Mouse (Mus musculus): ENCODE measurements at regions not wholly inside any gene's neighbourhood (a gene's known extent, or its start where the extent isn't known, plus 50 kb on each side); places are given as distances from the start of the nearest gene placed in this dataset.
A peak's percentile ranks its signal among the peaks of the same experiment; 100 is the strongest.

GRCm38 (mm10) chr4:97439288-97440029 is 256.5 kb upstream of the Gm10192 start:
- no peak overlapping the region; the same call in 1 of the 2 replicates for H3K27ac ChIP-seq (replicated peaks)
- H3K4me2 ChIP-seq = no peak overlapping the region
- H3K4me1 ChIP-seq (replicated peaks) = no peaks in the 10 kb centered on the region; the same call in 1 of the 2 replicates
- H3K36me3 ChIP-seq = no peaks in the 10 kb centered on the region
- WGBS = 41% methylated on average over 5 of the region's 5 CpGs
- no peak overlapping the region for H3K9ac ChIP-seq
- peak; percentile 84 for ATAC-seq (ENCODE audit: low FRiP score, low read depth)
- no peaks in the 10 kb centered on the region for H3K27me3 ChIP-seq
- H3K9me3 ChIP-seq = no peaks in the 10 kb centered on the region
- H3K4me3 ChIP-seq = no peak overlapping the region

GRCm38 (mm10) chr4:97432681-97433080 is 249.7 kb upstream of the Gm10192 start:
- 67% methylated on average over 1 of the region's 1 CpGs for WGBS
- H3K9me3 ChIP-seq = no peaks in the 10 kb centered on the region
- H3K27ac ChIP-seq (replicated peaks) = no peak overlapping the region
- H3K36me3 ChIP-seq = no peaks in the 10 kb centered on the region
- no peak overlapping the region for H3K4me3 ChIP-seq
- H3K4me2 ChIP-seq = no peak overlapping the region
- H3K27me3 ChIP-seq = no peaks in the 10 kb centered on the region
- no peak overlapping the region for H3K9ac ChIP-seq
- no peak for ATAC-seq (ENCODE audit: low FRiP score, low read depth)
- H3K4me1 ChIP-seq (replicated peaks) = no peaks in the 10 kb centered on the region

GRCm38 (mm10) chr4:97432094-97432493 is 249.1 kb upstream of the Gm10192 start:
- no peak for ATAC-seq (ENCODE audit: low FRiP score, low read depth)
- H3K27ac ChIP-seq (replicated peaks) = no peak overlapping the region
- H3K4me1 ChIP-seq (replicated peaks) = no peaks in the 10 kb centered on the region
- H3K27me3 ChIP-seq = no peaks in the 10 kb centered on the region
- no peak overlapping the region for H3K4me3 ChIP-seq
- H3K36me3 ChIP-seq = no peaks in the 10 kb centered on the region
- no peak overlapping the region for H3K4me2 ChIP-seq
- H3K9ac ChIP-seq = no peak overlapping the region
- H3K9me3 ChIP-seq = no peaks in the 10 kb centered on the region
- WGBS = 72% methylated on average over 1 of the region's 1 CpGs

GRCm38 (mm10) chr4:97431239-97431638 is 248.3 kb upstream of the Gm10192 start:
- H3K4me3 ChIP-seq = no peak overlapping the region
- H3K9ac ChIP-seq = no peak overlapping the region
- no peaks in the 10 kb centered on the region for H3K27me3 ChIP-seq
- no peak overlapping the region for H3K27ac ChIP-seq (replicated peaks)
- no peaks in the 10 kb centered on the region for H3K9me3 ChIP-seq
- WGBS = 33% methylated on average over 2 of the region's 2 CpGs
- no peak for ATAC-seq (ENCODE audit: low FRiP score, low read depth)
- H3K4me1 ChIP-seq (replicated peaks) = no peaks in the 10 kb centered on the region
- H3K4me2 ChIP-seq = no peak overlapping the region
- no peaks in the 10 kb centered on the region for H3K36me3 ChIP-seq

GRCm38 (mm10) chr4:97419845-97420244 is 236.9 kb upstream of the Gm10192 start:
- Histone ChIP-seq H3K4me1 (replicated peaks) (no peaks in the 10 kb centered on the region), H3K27ac (replicated peaks) (0 out of 2 replicates have a peak overlapping the region, but pooled peaks have one; percentile 25), H3K4me2 (no peak overlapping the region), H3K9me3 (no peaks in the 10 kb centered on the region), H3K36me3 (no peaks in the 10 kb centered on the region), H3K4me3 (no peak overlapping the region), H3K9ac (no peak overlapping the region), H3K27me3 (no peaks in the 10 kb centered on the region)
- ATAC-seq (ENCODE audit: low FRiP score, low read depth) = no peak
- 93% methylated on average over 1 of the region's 1 CpGs for WGBS

GRCm38 (mm10) chr4:97418616-97419015 is 235.7 kb upstream of the Gm10192 start:
- WGBS = 6% methylated on average over 5 of the region's 5 CpGs
- Histone ChIP-seq H3K4me2 (no peak overlapping the region), H3K27ac (replicated peaks) (no peak overlapping the region), H3K4me3 (no peak overlapping the region), H3K9me3 (no peaks in the 10 kb centered on the region), H3K36me3 (no peaks in the 10 kb centered on the region), H3K9ac (no peak overlapping the region), H3K4me1 (replicated peaks) (no peaks in the 10 kb centered on the region), H3K27me3 (no peaks in the 10 kb centered on the region)
- peak; percentile 89 for ATAC-seq (ENCODE audit: low FRiP score, low read depth)

GRCm38 (mm10) chr4:97417943-97418342 is 235.0 kb upstream of the Gm10192 start:
- Histone ChIP-seq H3K9me3 (no peaks in the 10 kb centered on the region), H3K27ac (replicated peaks) (no peak overlapping the region), H3K36me3 (no peaks in the 10 kb centered on the region), H3K4me1 (replicated peaks) (no peaks in the 10 kb centered on the region), H3K4me3 (no peak overlapping the region), H3K4me2 (no peak overlapping the region), H3K9ac (no peak overlapping the region), H3K27me3 (no peaks in the 10 kb centered on the region)
- no peak for ATAC-seq (ENCODE audit: low FRiP score, low read depth)

- Histone ChIP-seq H3K9ac (no peak overlapping the region), H3K27ac (replicated peaks) (no peak overlapping the region), H3K4me2 (no peak overlapping the region), H3K36me3 (no peaks in the 10 kb centered on the region), H3K9me3 (no peaks in the 10 kb centered on the region), H3K27me3 (no peaks in the 10 kb centered on the region), H3K4me3 (no peak overlapping the region), H3K4me1 (replicated peaks) (no peaks in the 10 kb centered on the region)
- 32% methylated on average over 7 of the region's 7 CpGs for WGBS
- ATAC-seq (ENCODE audit: low FRiP score, low read depth) = peak; percentile 63; the same call in 1 of the 2 replicates
These were observed 225.8 kb upstream of the Gm10192 start for GRCm38 (mm10) chr4:97408633-97409296.

- Histone ChIP-seq H3K4me2 (no peak overlapping the region), H3K4me1 (replicated peaks) (no peaks in the 10 kb centered on the region), H3K9ac (no peak overlapping the region), H3K27me3 (no peaks in the 10 kb centered on the region), H3K27ac (replicated peaks) (no peak overlapping the region), H3K9me3 (no peaks in the 10 kb centered on the region), H3K4me3 (no peak overlapping the region), H3K36me3 (no peaks in the 10 kb centered on the region)
- 84% methylated on average over 3 of the region's 3 CpGs for WGBS
- ATAC-seq (ENCODE audit: low FRiP score, low read depth) = no peak
These were observed 211.8 kb upstream of the Gm10192 start for GRCm38 (mm10) chr4:97394697-97395280.

- Histone ChIP-seq H3K4me3 (no peak overlapping the region), H3K27me3 (no peaks in the 10 kb centered on the region), H3K36me3 (no peaks in the 10 kb centered on the region), H3K4me2 (no peak overlapping the region), H3K27ac (replicated peaks) (no peak overlapping the region), H3K9me3 (no peaks in the 10 kb centered on the region), H3K9ac (no peak overlapping the region), H3K4me1 (replicated peaks) (peaks cover 10% of the 10 kb centered on the region; the same call in 1 of the 2 replicates)
- WGBS = 66% methylated on average over 3 of the region's 3 CpGs
- no peak for ATAC-seq (ENCODE audit: low FRiP score, low read depth)
These were observed 198.1 kb upstream of the Gm10192 start for GRCm38 (mm10) chr4:97381084-97381483.

- peak; percentile 51; the same call in 1 of the 2 replicates for ATAC-seq (ENCODE audit: low FRiP score, low read depth)
These were observed 194.9 kb upstream of the Gm10192 start for GRCm38 (mm10) chr4:97377593-97378542.

More at GRCm38 (mm10) chr4:97377593-97378542, 194.9 kb upstream of the Gm10192 start:
- Histone ChIP-seq H3K4me1 (replicated peaks) (peaks cover 10% of the 10 kb centered on the region; the same call in 1 of the 2 replicates), H3K27me3 (no peaks in the 10 kb centered on the region), H3K4me2 (no peak overlapping the region), H3K9me3 (no peaks in the 10 kb centered on the region), H3K36me3 (no peaks in the 10 kb centered on the region), H3K4me3 (no peak overlapping the region), H3K27ac (replicated peaks) (no peak overlapping the region), H3K9ac (no peak overlapping the region)
- WGBS = 17% methylated on average over 8 of the region's 8 CpGs
